Mouse (Mus musculus): ENCODE results near the gene Fgb.

GRCm38 (mm10) chr3:83007557-83007956 lies 42.1 kb downstream of the Fgb start, which contains the start of gene Fgg:
- TF ChIP-seq CTCF (IDR thresholded peaks at IDR 0.05; ENCODE audit: borderline replicate concordance, control insufficient read depth, extremely low read depth, insufficient read depth, low read length, poor library complexity) (no peak), POLR2A (IDR thresholded peaks at IDR 0.05; ENCODE audit: control insufficient read depth, extremely low read depth, insufficient read depth, low read length, poor library complexity) (no peak)
